Mouse (Mus musculus): ENCODE measurements around the gene Olfr215. TPM values are rescaled to one million over a fixed set of nuclear protein-coding genes. Genes with fewer than 3 reads are reported as not detected.
"Not testable (repeated sequence)": the region's sequence is repeated elsewhere in the genome, so short reads cannot be mapped to it uniquely, and the experiment has no call there.

Gene Olfr215
- polyA plus RNA-seq, 1 experiment from 2014 or later: not detected

DNA sequence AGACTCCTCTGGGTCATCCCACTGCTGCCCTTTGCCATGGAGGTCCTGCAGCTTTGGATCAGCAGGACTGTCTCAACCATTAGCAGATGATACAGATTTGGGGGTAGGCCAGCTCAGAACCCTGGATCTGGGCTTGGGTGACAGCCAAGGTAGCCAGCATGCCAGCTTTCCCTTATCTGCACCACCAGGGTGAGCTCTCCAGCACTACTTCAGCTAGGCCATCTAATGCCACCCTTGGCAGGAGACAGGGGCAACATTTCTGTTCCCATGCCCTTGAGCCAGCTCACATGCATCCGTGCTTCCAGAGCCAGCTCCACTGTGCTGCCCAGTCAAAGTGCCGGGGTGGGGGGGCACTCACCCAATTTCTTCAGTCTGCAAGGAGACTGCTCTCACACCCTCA is 31.7 kb upstream of the Olfr215 start:
- H3K4me2 ChIP-seq: no peak overlapping the region
- no peak; the same call in 1 of the 2 replicates for ATAC-seq (replicated peaks; ENCODE audit: insufficient number of reproducible peaks, low FRiP score, low TSS enrichment)
- WGBS (ENCODE audit: insufficient replicate concordance): 76% methylated on average over 2 of the region's 2 CpGs
- H3K27me3 ChIP-seq (ENCODE audit: control insufficient read depth, insufficient read depth, low read length): no peaks in the 10 kb centered on the region
- H3K4me3 ChIP-seq (ENCODE audit: low read depth, low read length): no peak overlapping the region
- no peak overlapping the region for H3K9ac ChIP-seq (ENCODE audit: low read depth, low read length)
- H3K36me3 ChIP-seq (ENCODE audit: control insufficient read depth, insufficient read depth, low read length): no peaks in the 10 kb centered on the region
- H3K9me3 ChIP-seq (replicated peaks; ENCODE audit: control insufficient read depth, low read length): no peaks in the 10 kb centered on the region
- H3K4me1 ChIP-seq (ENCODE audit: control insufficient read depth, insufficient read depth, low read length): no peaks in the 10 kb centered on the region
- H3K27ac ChIP-seq (ENCODE audit: low read depth, low read length): no peak overlapping the region

- H3K4me3 ChIP-seq (ENCODE audit: low read depth, low read length): no peak overlapping the region
- no peak overlapping the region for H3K4me2 ChIP-seq
- H3K27me3 ChIP-seq (ENCODE audit: control insufficient read depth, insufficient read depth, low read length): no peaks in the 10 kb centered on the region
- no peaks in the 10 kb centered on the region for H3K9me3 ChIP-seq (replicated peaks; ENCODE audit: control insufficient read depth, low read length)
- H3K36me3 ChIP-seq (ENCODE audit: control insufficient read depth, insufficient read depth, low read length): no peaks in the 10 kb centered on the region
- ATAC-seq (replicated peaks; ENCODE audit: insufficient number of reproducible peaks, low FRiP score, low TSS enrichment): no peak
- H3K4me1 ChIP-seq (ENCODE audit: control insufficient read depth, insufficient read depth, low read length): no peaks in the 10 kb centered on the region
- H3K9ac ChIP-seq (ENCODE audit: low read depth, low read length): no peak overlapping the region
- no peak overlapping the region for H3K27ac ChIP-seq (ENCODE audit: low read depth, low read length)
- WGBS (ENCODE audit: insufficient replicate concordance): 31% methylated on average over 4 of the region's 4 CpGs
These were observed 23.2 kb upstream of the Olfr215 start for GRCm38 (mm10) chr6:116607230-116607629.

DNA sequence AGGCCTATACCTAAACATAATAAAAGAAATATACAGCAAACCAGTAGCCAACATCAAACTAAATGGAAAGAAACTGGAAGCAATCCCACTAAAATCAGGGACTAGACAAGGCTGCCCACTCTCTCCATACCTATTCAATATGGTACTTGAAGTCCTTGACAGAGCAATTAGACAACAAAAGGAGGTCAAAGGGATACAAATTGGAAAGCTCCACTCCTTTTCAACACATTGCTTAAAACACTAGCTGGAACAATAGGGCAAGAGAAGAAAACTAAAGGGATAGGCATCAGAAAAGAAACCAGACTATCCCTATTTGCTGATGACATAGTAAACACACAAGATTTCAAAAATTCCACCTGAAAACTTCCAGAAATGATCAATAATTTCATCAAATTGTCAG is 17.0 kb upstream of the Olfr215 start:
- H3K4me2 ChIP-seq; H3K36me3 ChIP-seq (ENCODE audit: control insufficient read depth, insufficient read depth, low read length); H3K4me1 ChIP-seq (ENCODE audit: control insufficient read depth, insufficient read depth, low read length); ATAC-seq (replicated peaks; ENCODE audit: insufficient number of reproducible peaks, low FRiP score, low TSS enrichment); H3K9ac ChIP-seq (ENCODE audit: low read depth, low read length); H3K27me3 ChIP-seq (ENCODE audit: control insufficient read depth, insufficient read depth, low read length); H3K9me3 ChIP-seq (replicated peaks; ENCODE audit: control insufficient read depth, low read length); H3K4me3 ChIP-seq (ENCODE audit: low read depth, low read length); H3K27ac ChIP-seq (ENCODE audit: low read depth, low read length): not testable (repeated sequence)

DNA sequence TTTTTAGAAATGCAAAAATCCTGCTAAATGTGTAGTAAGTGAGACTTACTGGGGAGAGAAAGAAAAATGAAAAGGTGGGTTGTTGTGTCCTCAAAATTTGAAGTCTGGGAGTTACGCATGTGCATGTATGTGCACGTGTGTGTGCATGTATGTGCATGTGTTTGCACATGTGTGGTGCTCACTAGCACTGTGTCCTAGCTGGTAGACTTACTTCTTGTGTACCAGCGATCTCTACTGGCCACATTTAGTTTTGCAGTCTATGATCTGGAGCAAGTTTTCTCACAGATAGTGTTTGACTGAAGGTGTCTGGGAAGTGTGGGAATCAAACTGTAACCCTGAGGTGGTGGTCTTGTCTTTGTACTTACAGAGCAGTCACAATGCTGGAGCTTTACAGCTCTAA is 14.2 kb downstream of the Olfr215 start:
- Histone ChIP-seq H3K27me3 (ENCODE audit: control insufficient read depth, insufficient read depth, low read length) (no peaks in the 10 kb centered on the region), H3K4me3 (ENCODE audit: low read depth, low read length) (no peak overlapping the region), H3K4me2 (no peak overlapping the region), H3K27ac (ENCODE audit: low read depth, low read length) (no peak overlapping the region), H3K9ac (ENCODE audit: low read depth, low read length) (no peak overlapping the region), H3K9me3 (replicated peaks; ENCODE audit: control insufficient read depth, low read length) (no peaks in the 10 kb centered on the region), H3K36me3 (ENCODE audit: control insufficient read depth, insufficient read depth, low read length) (no peaks in the 10 kb centered on the region), H3K4me1 (ENCODE audit: control insufficient read depth, insufficient read depth, low read length) (no peaks in the 10 kb centered on the region)
- WGBS (ENCODE audit: insufficient replicate concordance): 22% methylated on average over 3 of the region's 3 CpGs
- ATAC-seq (replicated peaks; ENCODE audit: insufficient number of reproducible peaks, low FRiP score, low TSS enrichment): no peak

DNA sequence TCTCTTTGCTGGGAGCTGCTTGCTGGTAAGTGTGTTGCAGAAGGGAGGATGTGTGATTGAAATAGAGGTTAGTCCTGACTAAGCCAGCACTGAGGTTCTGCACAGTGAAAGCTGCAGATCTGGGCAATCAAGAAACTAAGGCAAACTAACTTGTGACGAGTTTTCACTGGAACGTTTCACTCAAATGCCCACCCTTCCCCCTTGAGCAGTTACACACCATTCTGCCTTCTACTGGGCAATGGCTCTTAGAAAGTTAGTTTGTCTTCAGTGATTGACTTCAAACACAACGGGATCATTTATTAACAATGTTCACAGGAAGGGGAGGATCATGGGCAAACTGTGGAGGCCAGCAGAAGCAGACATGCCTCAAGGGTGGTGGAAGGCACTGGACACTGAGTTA is 29.0 kb downstream of the Olfr215 start:
- no peak overlapping the region for H3K9ac ChIP-seq (ENCODE audit: low read depth, low read length)
- 74% methylated on average over 3 of the region's 3 CpGs for WGBS (ENCODE audit: insufficient replicate concordance)
- H3K27me3 ChIP-seq (ENCODE audit: control insufficient read depth, insufficient read depth, low read length): no peaks in the 10 kb centered on the region
- no peaks in the 10 kb centered on the region for H3K36me3 ChIP-seq (ENCODE audit: control insufficient read depth, insufficient read depth, low read length)
- ATAC-seq (replicated peaks; ENCODE audit: insufficient number of reproducible peaks, low FRiP score, low TSS enrichment): no peak
- H3K27ac ChIP-seq (ENCODE audit: low read depth, low read length): no peak overlapping the region
- H3K4me2 ChIP-seq: no peak overlapping the region
- H3K9me3 ChIP-seq (replicated peaks; ENCODE audit: control insufficient read depth, low read length): no peaks in the 10 kb centered on the region
- H3K4me1 ChIP-seq (ENCODE audit: control insufficient read depth, insufficient read depth, low read length): no peaks in the 10 kb centered on the region
- no peak overlapping the region for H3K4me3 ChIP-seq (ENCODE audit: low read depth, low read length)

- Histone ChIP-seq H3K9me3 (replicated peaks; ENCODE audit: control insufficient read depth, low read length) (no peaks in the 10 kb centered on the region), H3K4me2 (no peak within 1 kb of the TSS), H3K4me3 (ENCODE audit: low read depth, low read length) (no peak within 1 kb of the TSS), H3K27ac (ENCODE audit: low read depth, low read length) (no peak within 1 kb of the TSS), H3K36me3 (ENCODE audit: control insufficient read depth, insufficient read depth, low read length) (no peaks in the 10 kb centered on the region), H3K9ac (ENCODE audit: low read depth, low read length) (no peak within 1 kb of the TSS), H3K27me3 (ENCODE audit: control insufficient read depth, insufficient read depth, low read length) (no peaks in the 10 kb centered on the region), H3K4me1 (ENCODE audit: control insufficient read depth, insufficient read depth, low read length) (no peaks in the 10 kb centered on the region)
- no peak for ATAC-seq (replicated peaks; ENCODE audit: insufficient number of reproducible peaks, low FRiP score, low TSS enrichment)
- WGBS (ENCODE audit: insufficient replicate concordance): 78% methylated on average over 1 of the region's 1 CpGs
These were observed 30.1 kb downstream of the Olfr215 start, which contains the start of gene Olfr214 for GRCm38 (mm10) chr6:116553935-116554334. Gene Olfr214, plus strand, starts transcription at chr6:116554235.

- H3K27me3 ChIP-seq (ENCODE audit: control insufficient read depth, insufficient read depth, low read length); H3K4me3 ChIP-seq (ENCODE audit: low read depth, low read length); H3K27ac ChIP-seq (ENCODE audit: low read depth, low read length); H3K36me3 ChIP-seq (ENCODE audit: control insufficient read depth, insufficient read depth, low read length); H3K4me2 ChIP-seq; H3K9ac ChIP-seq (ENCODE audit: low read depth, low read length); H3K4me1 ChIP-seq (ENCODE audit: control insufficient read depth, insufficient read depth, low read length); ATAC-seq (replicated peaks; ENCODE audit: insufficient number of reproducible peaks, low FRiP score, low TSS enrichment); H3K9me3 ChIP-seq (replicated peaks; ENCODE audit: control insufficient read depth, low read length): not testable (repeated sequence)
- WGBS (ENCODE audit: insufficient replicate concordance): 92% methylated on average over 11 of the region's 11 CpGs
These were observed 33.2 kb downstream of the Olfr215 start, which contains the start of gene Gm5580 for GRCm38 (mm10) chr6:116550841-116551240. Gene Gm5580, plus strand, starts transcription at chr6:116551141.

- Histone ChIP-seq H3K27ac (ENCODE audit: low read depth, low read length) (no peak overlapping the region), H3K36me3 (ENCODE audit: control insufficient read depth, insufficient read depth, low read length) (no peaks in the 10 kb centered on the region), H3K27me3 (ENCODE audit: control insufficient read depth, insufficient read depth, low read length) (no peaks in the 10 kb centered on the region), H3K4me3 (ENCODE audit: low read depth, low read length) (no peak overlapping the region), H3K9me3 (replicated peaks; ENCODE audit: control insufficient read depth, low read length) (no peaks in the 10 kb centered on the region), H3K4me2 (no peak overlapping the region), H3K4me1 (ENCODE audit: control insufficient read depth, insufficient read depth, low read length) (no peaks in the 10 kb centered on the region), H3K9ac (ENCODE audit: low read depth, low read length) (no peak overlapping the region)
- 70% methylated on average over 2 of the region's 2 CpGs for WGBS (ENCODE audit: insufficient replicate concordance)
- no peak for ATAC-seq (replicated peaks; ENCODE audit: insufficient number of reproducible peaks, low FRiP score, low TSS enrichment)
These were observed 41.5 kb downstream of the Olfr215 start for GRCm38 (mm10) chr6:116542500-116542899.

GRCm38 (mm10) chr6:116538156-116538555 is 45.8 kb downstream of the Olfr215 start, which contains the start of gene Olfr213:
Gene Olfr213, plus strand, starts transcription at chr6:116538456.
- no peak within 1 kb of the TSS for H3K9ac ChIP-seq (ENCODE audit: low read depth, low read length)
- H3K27ac ChIP-seq (ENCODE audit: low read depth, low read length): no peak within 1 kb of the TSS
- no peaks in the 10 kb centered on the region for H3K4me1 ChIP-seq (ENCODE audit: control insufficient read depth, insufficient read depth, low read length)
- no peak within 1 kb of the TSS for H3K4me3 ChIP-seq (ENCODE audit: low read depth, low read length)
- H3K4me2 ChIP-seq: no peak within 1 kb of the TSS
- no peaks in the 10 kb centered on the region for H3K9me3 ChIP-seq (replicated peaks; ENCODE audit: control insufficient read depth, low read length)
- WGBS (ENCODE audit: insufficient replicate concordance): 69% methylated on average over 1 of the region's 1 CpGs
- no peaks in the 10 kb centered on the region for H3K36me3 ChIP-seq (ENCODE audit: control insufficient read depth, insufficient read depth, low read length)
- H3K27me3 ChIP-seq (ENCODE audit: control insufficient read depth, insufficient read depth, low read length): no peaks in the 10 kb centered on the region
- ATAC-seq (replicated peaks; ENCODE audit: insufficient number of reproducible peaks, low FRiP score, low TSS enrichment): no peak

All from heart, embryonic 11.5 days (tissue).